Mouse (Mus musculus): Measurements from ENCODE around the gene Ptprn2. TPM values are rescaled to one million over a fixed set of nuclear protein-coding genes. Genes with fewer than 3 reads are reported as not detected.

The Ptprn2 gene
- total and polyA plus RNA-seq, 3 experiments, result 0.17 TPM; not detected in 2

- in situ Hi-C loops (cut with MboI; ENCODE audit: low pct_ligation_motif_present, low pct_unique_long_range_greater_than_20kb, low sequenced_read_pairs) (no loop called here), dilution Hi-C loops (cut with MboI; ENCODE audit: extremely low pct_ligation_motif_present, extremely low pct_unique_long_range_greater_than_20kb, low sequenced_read_pairs) (no loop called here)
- H3K27ac ChIP-seq (ENCODE audit: insufficient read depth, low read depth), result peak overlapping the region; percentile 9; the same call in 1 of the 2 replicates
- no peak overlapping the region for H3K4me2 ChIP-seq (ENCODE audit: insufficient read depth, low read depth, poor library complexity, severe bottlenecking)
- H3K36me3 ChIP-seq (replicated peaks in 1 of 2; ENCODE audit: control insufficient read depth in 1 of 2, insufficient read depth in 1 of 2, low read length in 1 of 2), result peaks cover 49 to 90% of the 10 kb centered on the region in 2 experiments
- H3K27me3 ChIP-seq (replicated peaks), result no peaks in the 10 kb centered on the region
- H3K4me3 ChIP-seq (replicated peaks in 1 of 3; ENCODE audit: low read depth in 2 of 3, low read length in 2 of 3, poor library complexity in 1 of 3), result no peak overlapping the region
- no peak overlapping the region for H3K9ac ChIP-seq (ENCODE audit: insufficient read depth, low read depth)
- H3K79me2 ChIP-seq (replicated peaks; ENCODE audit: control insufficient read depth, extremely low read depth, insufficient read depth, poor library complexity, severe bottlenecking), result no peaks in the 10 kb centered on the region
- H3K9me3 ChIP-seq (replicated peaks; ENCODE audit: low read length), result no peaks in the 10 kb centered on the region
- DNase-seq (ENCODE audit: extremely low read depth), result no peak
- H3K4me1 ChIP-seq (ENCODE audit: control insufficient read depth in 1 of 2, insufficient read depth in 2 of 2), result peaks cover 0 to 14% of the 10 kb centered on the region in 2 experiments; a peak in 2 of 4 replicates
- no peak for TF ChIP-seq ZMIZ1 (IDR thresholded peaks at IDR 0.05; ENCODE audit: low read depth, low read length)
- TF ChIP-seq UBTF (IDR thresholded peaks at IDR 0.05; ENCODE audit: low read depth, low read length), result no peak
- TF ChIP-seq EP300 (IDR thresholded peaks at IDR 0.05; ENCODE audit: low read length), result no peak
- TF ChIP-seq ETS1 (conservative IDR thresholded peaks at IDR 0.05; ENCODE audit: low read depth, low read length), result no peak
- TF ChIP-seq JUN (IDR thresholded peaks at IDR 0.05; ENCODE audit: insufficient read depth, low read depth, low read length), result no peak
- TF ChIP-seq POLR2A (IDR thresholded peaks at IDR 0.05; ENCODE audit: low read depth, low read length), result no peak
- TF ChIP-seq ZNF384 (IDR thresholded peaks at IDR 0.05; ENCODE audit: low read depth, low read length), result no peak
- no peak for TF ChIP-seq CHD1 (IDR thresholded peaks at IDR 0.05; ENCODE audit: low read depth, low read length)
- TF ChIP-seq RCOR1 (conservative IDR thresholded peaks at IDR 0.05; ENCODE audit: low read depth, low read length), result no peak
- TF ChIP-seq CTCF (conservative IDR thresholded peaks at IDR 0.05 in 1 of 2, IDR thresholded peaks at IDR 0.05 in 1 of 2; ENCODE audit: low read depth in 2 of 2, low read length in 2 of 2), result no peak
- no peak for TF ChIP-seq E2F4 (IDR thresholded peaks at IDR 0.05; ENCODE audit: insufficient replicate concordance, low read depth, low read length)
- no peak for TF ChIP-seq SMC3 (IDR thresholded peaks at IDR 0.05; ENCODE audit: low read depth, low read length)
- TF ChIP-seq NRF1 (IDR thresholded peaks at IDR 0.05; ENCODE audit: low read depth, low read length), result no peak
- TF ChIP-seq ELF1 (IDR thresholded peaks at IDR 0.05; ENCODE audit: low read depth, low read length), result no peak
These were observed 46.9 kb upstream of the Ptprn2 start for GRCm38 (mm10) chr12:116438591-116438990.

- Histone ChIP-seq H3K79me2 (replicated peaks; ENCODE audit: control insufficient read depth, extremely low read depth, insufficient read depth, poor library complexity, severe bottlenecking) (no peaks in the 10 kb centered on the region), H3K27me3 (replicated peaks) (no peaks in the 10 kb centered on the region), H3K9ac (ENCODE audit: insufficient read depth, low read depth) (no peak overlapping the region), H3K36me3 (replicated peaks in 1 of 2; ENCODE audit: control insufficient read depth in 1 of 2, insufficient read depth in 1 of 2, low read length in 1 of 2) (peaks cover 60 to 96% of the 10 kb centered on the region in 2 experiments), H3K27ac (ENCODE audit: insufficient read depth, low read depth) (no peak overlapping the region), H3K4me2 (ENCODE audit: insufficient read depth, low read depth, poor library complexity, severe bottlenecking) (no peak overlapping the region), H3K4me1 (ENCODE audit: control insufficient read depth in 1 of 2, insufficient read depth in 2 of 2) (0 out of 4 replicates have a peak, but pooled peaks cover 3 to 4% of the 10 kb centered on the region in 2 experiments), H3K4me3 (replicated peaks in 1 of 3; ENCODE audit: low read depth in 2 of 3, low read length in 2 of 3, poor library complexity in 1 of 3) (no peak overlapping the region), H3K9me3 (replicated peaks; ENCODE audit: low read length) (no peaks in the 10 kb centered on the region)
- dilution Hi-C loops (cut with MboI; ENCODE audit: extremely low pct_ligation_motif_present, extremely low pct_unique_long_range_greater_than_20kb, low sequenced_read_pairs) (no loop called here), in situ Hi-C loops (cut with MboI; ENCODE audit: low pct_ligation_motif_present, low pct_unique_long_range_greater_than_20kb, low sequenced_read_pairs) (no loop called here)
- DNase-seq (ENCODE audit: extremely low read depth), result no peak
- TF ChIP-seq TBP (conservative IDR thresholded peaks at IDR 0.05; ENCODE audit: low read depth, low read length) (no peak), ZC3H11A (IDR thresholded peaks at IDR 0.05; ENCODE audit: low read depth, low read length) (no peak), PAX5 (IDR thresholded peaks at IDR 0.05; ENCODE audit: low read length) (no peak), JUN (IDR thresholded peaks at IDR 0.05; ENCODE audit: insufficient read depth, low read depth, low read length) (no peak), ZKSCAN1 (IDR thresholded peaks at IDR 0.05; ENCODE audit: borderline replicate concordance, low read depth, low read length) (no peak), MYC (IDR thresholded peaks at IDR 0.05; ENCODE audit: low read depth, low read length) (no peak)
These were observed 43.3 kb upstream of the Ptprn2 start for GRCm38 (mm10) chr12:116442184-116442583.
